Mouse (Mus musculus) embryonic facial prominence, embryonic 10.5 days (tissue): ENCODE measurements around the gene Fibp. TPM values are rescaled to one million over a fixed set of nuclear protein-coding genes. Genes with fewer than 3 reads are reported as not detected.

Experiments
- DNase-seq: peaks from one replicate; pipeline ENCODE4 v3.0.0-alpha.2; 2017; ENCODE audit warnings: low spot score
- H3K27ac ChIP-seq: fragments of 300-500 bp; sonication (generic); replicated peaks from 2 replicates; pipeline ENCODE4 v1.5.1; 2016; ENCODE audit warnings: mild to moderate bottlenecking
- H3K27me3 ChIP-seq: fragments of 300-500 bp; sonication (generic); replicated peaks from 2 replicates; pipeline ENCODE4 v1.6.1; 2016; ENCODE audit warnings: low read depth, mild to moderate bottlenecking; ENCODE audit not compliant: poor library complexity, severe bottlenecking
- H3K36me3 ChIP-seq: fragments of 300-500 bp; sonication (generic); replicated peaks from 2 replicates; pipeline ENCODE4 v1.6.1; 2016; ENCODE audit warnings: mild to moderate bottlenecking, moderate library complexity
- H3K4me1 ChIP-seq: fragments of 300-500 bp; sonication (generic); 2 replicates; pipeline ENCODE4 v1.6.1; 2016
- H3K4me3 ChIP-seq: fragments of 300-500 bp; sonication (generic); 2 replicates; pipeline ENCODE4 v1.5.1; 2016; ENCODE audit warnings: mild to moderate bottlenecking, moderate library complexity
- H3K9me3 ChIP-seq: fragments of 300-500 bp; sonication (generic); 2 replicates; pipeline ENCODE4 v1.6.1; 2016; ENCODE audit warnings: mild to moderate bottlenecking
- WGBS: fragments of 180-500 bp; shearing (Covaris S2); methylation state at CpG from one replicate; pipeline ENCODE4 v1.1.7; 2016; 5-methylcytosine and 5-hydroxymethylcytosine counted together
- polyA plus RNA-seq: library from polyadenylated mRNA; unstranded; fragments of >200 nt; fragmentation: Nextera tagmentation; extraction: Ambion mirVana; gene quantifications from 2 replicates; pipeline ENCODE4 v1.2.1, GENCODE M21; 2016

The Fibp gene
- polyA plus RNA-seq, 1 experiment from 2014 or later: 109 TPM

GRCm38 (mm10) chr19:5457746-5458442 lies 2.5 kb upstream of the Fibp start, which contains the start of gene Ccdc85b:
Gene Ccdc85b (minus strand): TSS chr19:5457894.
- H3K4me1 ChIP-seq: peaks cover 52% of the 10 kb centered on the region
- 16% methylated on average over 14 of the region's 14 CpGs for WGBS

GRCm38 (mm10) chr19:5459019-5459418 lies 1.4 kb upstream of the Fibp start:
- Histone ChIP-seq H3K4me1 (peaks cover 57% of the 10 kb centered on the region), H3K4me3 (peak overlapping the region; percentile 29; the same call in 1 of the 2 replicates), H3K27me3 (peaks cover 18% of the 10 kb centered on the region), H3K36me3 (peaks cover 35% of the 10 kb centered on the region), H3K27ac (no peak overlapping the region), H3K9me3 (no peaks in the 10 kb centered on the region)
- DNase-seq: no peak
- WGBS: 69% methylated on average over 7 of the region's 7 CpGs

More at GRCm38 (mm10) chr19:5457746-5458442, 2.5 kb upstream of the Fibp start, which contains the start of gene Ccdc85b:
- H3K9me3 ChIP-seq: no peaks in the 10 kb centered on the region
- DNase-seq: no peak
- H3K4me3 ChIP-seq: peak within 1 kb of the TSS; percentile 85
- peak within 1 kb of the TSS; percentile 88 for H3K27ac ChIP-seq
- H3K27me3 ChIP-seq: peaks cover 18% of the 10 kb centered on the region
- H3K36me3 ChIP-seq: peaks cover 29% of the 10 kb centered on the region

- no peak for DNase-seq
- 28% methylated on average over 3 of the region's 3 CpGs for WGBS
- peaks cover 18% of the 10 kb centered on the region for H3K27me3 ChIP-seq
- H3K4me3 ChIP-seq: peak overlapping the region; percentile 83
- H3K4me1 ChIP-seq: peaks cover 57% of the 10 kb centered on the region
- H3K27ac ChIP-seq: peak overlapping the region; percentile 86
- H3K9me3 ChIP-seq: no peaks in the 10 kb centered on the region
- H3K36me3 ChIP-seq: peaks cover 35% of the 10 kb centered on the region
Observed at GRCm38 (mm10) chr19:5459896-5460295, 519 bp upstream of the Fibp start.

- no peaks in the 10 kb centered on the region for H3K9me3 ChIP-seq
- 89% methylated on average over 6 of the region's 6 CpGs for WGBS
- H3K4me3 ChIP-seq: peak overlapping the region; percentile 83
Observed at GRCm38 (mm10) chr19:5461411-5461810, 996 bp downstream of the Fibp start.

GRCm38 (mm10) chr19:5463212-5463611 lies 2.8 kb downstream of the Fibp start:
- no peak for DNase-seq
- peaks cover 25% of the 10 kb centered on the region for H3K4me1 ChIP-seq
- no peaks in the 10 kb centered on the region for H3K9me3 ChIP-seq
- WGBS: 90% methylated on average over 9 of the region's 9 CpGs
- peaks cover 61% of the 10 kb centered on the region for H3K36me3 ChIP-seq
- H3K4me3 ChIP-seq: peak overlapping the region; percentile 24; the same call in 1 of the 2 replicates
- H3K27ac ChIP-seq: no peak overlapping the region
- H3K27me3 ChIP-seq: peaks cover 15% of the 10 kb centered on the region

More at GRCm38 (mm10) chr19:5461411-5461810, 996 bp downstream of the Fibp start:
- Histone ChIP-seq H3K4me1 (peaks cover 42% of the 10 kb centered on the region), H3K36me3 (peaks cover 42% of the 10 kb centered on the region), H3K27me3 (peaks cover 18% of the 10 kb centered on the region), H3K27ac (0 out of 2 replicates have a peak overlapping the region, but pooled peaks have one; percentile 86)
- DNase-seq: no peak

- 57% methylated on average over 15 of the region's 15 CpGs for WGBS
- peaks cover 67% of the 10 kb centered on the region for H3K36me3 ChIP-seq
- peak overlapping the region; percentile 45 for H3K4me3 ChIP-seq
- H3K9me3 ChIP-seq: no peaks in the 10 kb centered on the region
- peaks cover 7% of the 10 kb centered on the region for H3K27me3 ChIP-seq
- peak; percentile 85 for DNase-seq
- H3K27ac ChIP-seq: peak overlapping the region; percentile 84
- peaks cover 25% of the 10 kb centered on the region for H3K4me1 ChIP-seq
Observed at GRCm38 (mm10) chr19:5463791-5464562, 3.6 kb downstream of the Fibp start.

- DNase-seq: no peak
- H3K4me1 ChIP-seq: peaks cover 21% of the 10 kb centered on the region
- WGBS: 96% methylated on average over 8 of the region's 8 CpGs
- H3K36me3 ChIP-seq: peaks cover 67% of the 10 kb centered on the region
- H3K27me3 ChIP-seq: no peaks in the 10 kb centered on the region
- H3K4me3 ChIP-seq: no peak overlapping the region
- H3K9me3 ChIP-seq: no peaks in the 10 kb centered on the region
- H3K27ac ChIP-seq: no peak overlapping the region
Observed at GRCm38 (mm10) chr19:5465037-5465436, 4.6 kb downstream of the Fibp start.

GRCm38 (mm10) chr19:5466916-5467500 lies 6.6 kb downstream of the Fibp start:
- peaks cover 10% of the 10 kb centered on the region for H3K4me1 ChIP-seq
- no peak for DNase-seq
- H3K4me3 ChIP-seq: no peak overlapping the region
- no peaks in the 10 kb centered on the region for H3K9me3 ChIP-seq
- H3K27ac ChIP-seq: no peak overlapping the region
- no peaks in the 10 kb centered on the region for H3K27me3 ChIP-seq
- 92% methylated on average over 6 of the region's 6 CpGs for WGBS
- peaks cover 67% of the 10 kb centered on the region for H3K36me3 ChIP-seq

- Histone ChIP-seq H3K27ac (no peak within 1 kb of the TSS), H3K9me3 (no peaks in the 10 kb centered on the region), H3K36me3 (peaks cover 55% of the 10 kb centered on the region), H3K27me3 (no peaks in the 10 kb centered on the region), H3K4me3 (no peak within 1 kb of the TSS), H3K4me1 (peaks cover 10% of the 10 kb centered on the region)
- 56% methylated on average over 5 of the region's 5 CpGs for WGBS
- DNase-seq: no peak
Observed at GRCm38 (mm10) chr19:5468374-5468773, 8.0 kb downstream of the Fibp start, which contains the start of gene Ctsw. Gene Ctsw (minus strand): TSS chr19:5468507.

GRCm38 (mm10) chr19:5471846-5472245 lies 11.4 kb downstream of the Fibp start:
- Histone ChIP-seq H3K4me1 (peaks cover 30% of the 10 kb centered on the region), H3K27me3 (no peaks in the 10 kb centered on the region), H3K36me3 (peaks cover 29% of the 10 kb centered on the region), H3K9me3 (no peaks in the 10 kb centered on the region), H3K4me3 (no peak overlapping the region), H3K27ac (no peak overlapping the region)
- 61% methylated on average over 5 of the region's 5 CpGs for WGBS
- no peak for DNase-seq

GRCm38 (mm10) chr19:5472857-5473256 lies 12.4 kb downstream of the Fibp start:
- no peaks in the 10 kb centered on the region for H3K9me3 ChIP-seq
- H3K4me1 ChIP-seq: peaks cover 32% of the 10 kb centered on the region
- no peak overlapping the region for H3K27ac ChIP-seq
- H3K27me3 ChIP-seq: no peaks in the 10 kb centered on the region
- WGBS: 80% methylated on average over 3 of the region's 3 CpGs
- H3K36me3 ChIP-seq: peaks cover 29% of the 10 kb centered on the region
- no peak for DNase-seq
- peak overlapping the region; percentile 81; the same call in 1 of the 2 replicates for H3K4me3 ChIP-seq

GRCm38 (mm10) chr19:5473720-5474119 lies 13.3 kb downstream of the Fibp start, which contains the start of gene Efemp2:
Gene Efemp2 (plus strand): TSS chr19:5473954.
- Histone ChIP-seq H3K9me3 (no peaks in the 10 kb centered on the region), H3K4me1 (peaks cover 32% of the 10 kb centered on the region), H3K27me3 (no peaks in the 10 kb centered on the region), H3K4me3 (peak within 1 kb of the TSS; percentile 81), H3K36me3 (peaks cover 29% of the 10 kb centered on the region), H3K27ac (peak within 1 kb of the TSS; percentile 95)
- peak; percentile 84 for DNase-seq
- 2% methylated on average over 22 of the region's 22 CpGs for WGBS
